Mouse (Mus musculus): Measurements from ENCODE around the gene Gm5134.

Gene Gm5134

GRCm38 (mm10) chr10:75939481-75940234 lies 14.7 kb upstream of the Gm5134 start:
- DNase-seq (ENCODE audit: low spot score): no peak

DNA sequence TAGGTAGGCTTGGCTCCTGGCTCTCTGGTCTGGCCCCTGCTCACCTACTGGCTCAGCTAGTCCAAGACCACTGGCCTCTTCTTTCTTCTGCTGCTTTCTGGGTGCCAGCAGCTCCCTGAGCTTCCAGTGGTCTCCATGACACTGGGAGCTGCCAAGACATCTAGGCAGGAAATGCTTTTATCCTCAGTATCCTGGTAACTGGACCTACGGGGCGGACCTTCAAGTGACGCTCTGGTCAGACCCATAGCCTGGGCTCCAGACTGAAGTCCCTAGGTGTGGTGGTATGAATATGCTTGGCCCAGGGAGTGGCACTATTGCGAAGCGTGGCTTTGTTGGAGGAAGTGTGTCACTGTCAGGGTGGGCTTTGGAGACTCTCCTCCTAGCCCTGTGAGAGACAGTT lies 13.8 kb upstream of the Gm5134 start, which contains the start of gene Gm867:
Gene Gm867, minus strand, starts transcription at position 153 of the 400 bp plus-strand sequence.
- DNase-seq (ENCODE audit: low spot score): no peak

DNA sequence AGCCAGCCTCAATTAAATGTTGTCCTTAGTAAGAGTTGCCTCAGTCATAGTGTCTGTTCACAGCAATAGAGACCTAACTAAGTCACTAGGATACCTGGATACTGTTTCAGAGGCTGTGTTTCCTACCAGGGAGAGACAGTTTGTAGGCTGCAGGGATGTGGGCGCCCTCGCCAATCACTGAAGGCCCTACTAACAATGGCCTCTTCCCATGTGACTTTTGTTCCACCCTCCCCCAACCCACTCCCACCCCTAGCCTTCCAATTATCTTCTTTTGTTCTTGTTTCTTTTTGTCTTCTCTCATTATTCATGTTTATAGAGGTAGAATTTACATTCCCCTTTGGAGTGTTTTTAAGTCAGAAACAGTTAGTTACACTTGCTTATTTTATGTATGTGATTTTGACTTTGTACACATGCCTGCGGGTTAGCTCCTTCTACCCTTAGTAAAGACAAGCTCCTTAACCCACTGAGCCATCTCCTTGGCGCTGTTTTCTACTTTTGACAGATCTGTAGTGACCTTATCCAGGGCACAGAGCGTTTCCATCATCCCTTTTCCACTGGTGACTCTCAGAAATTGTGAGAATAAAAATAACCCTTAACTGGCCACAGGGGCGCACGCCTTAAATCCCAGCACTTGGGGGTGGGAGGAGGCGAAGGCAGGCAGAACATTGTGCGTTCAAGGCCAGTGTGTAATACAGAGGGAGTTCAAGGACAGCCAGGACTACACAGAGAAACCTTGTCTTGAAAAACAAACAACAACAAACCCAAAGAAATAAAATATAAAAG lies 13.1 kb upstream of the Gm5134 start:
- DNase-seq (ENCODE audit: low spot score): no peak

DNA sequence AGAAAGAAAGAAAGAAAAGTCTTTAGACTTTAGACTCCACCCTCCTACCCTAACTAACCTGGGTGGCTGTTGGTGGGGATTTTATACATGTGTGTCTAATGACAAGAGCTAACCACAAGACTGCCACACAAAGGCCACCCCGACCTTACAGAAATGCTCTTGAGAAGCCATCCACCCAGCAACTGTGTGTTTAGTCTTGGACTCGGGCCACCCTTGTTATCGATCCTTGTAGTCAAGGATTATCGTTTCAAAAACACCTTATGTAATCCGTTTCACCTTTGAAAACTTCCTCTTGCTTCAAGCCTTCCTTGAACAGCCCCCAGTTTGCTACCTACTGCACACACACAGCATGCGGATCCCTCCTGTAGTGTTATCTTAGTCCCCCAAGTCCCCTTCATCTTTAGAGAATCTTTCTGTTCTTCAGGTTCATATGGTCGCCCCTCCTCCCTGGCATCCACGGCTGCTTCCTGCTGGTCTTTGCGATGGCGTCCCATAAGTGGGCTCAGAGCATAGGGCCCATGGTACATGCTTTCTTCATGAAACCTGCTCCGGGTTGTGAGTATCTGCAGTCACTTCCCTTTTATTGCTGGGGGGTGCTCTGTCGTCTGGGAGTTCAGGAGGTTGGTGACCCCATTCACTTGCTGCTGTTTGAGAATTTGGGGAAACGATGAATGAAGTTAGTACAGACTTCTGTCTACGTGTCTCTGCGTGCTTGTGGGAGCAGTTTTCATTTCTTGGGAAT lies 11.4 kb upstream of the Gm5134 start, which contains the start of gene Vpreb3:
Gene Vpreb3, plus strand, starts transcription at position 322 of the 742 bp plus-strand sequence.
- DNase-seq (ENCODE audit: low spot score): no peak

GRCm38 (mm10) chr10:75944066-75944772 lies 10.1 kb upstream of the Gm5134 start:
- no peak for DNase-seq (ENCODE audit: low spot score)

- no peak for DNase-seq (ENCODE audit: low spot score)
Measured at GRCm38 (mm10) chr10:75945213-75945612, 9.1 kb upstream of the Gm5134 start.

DNA sequence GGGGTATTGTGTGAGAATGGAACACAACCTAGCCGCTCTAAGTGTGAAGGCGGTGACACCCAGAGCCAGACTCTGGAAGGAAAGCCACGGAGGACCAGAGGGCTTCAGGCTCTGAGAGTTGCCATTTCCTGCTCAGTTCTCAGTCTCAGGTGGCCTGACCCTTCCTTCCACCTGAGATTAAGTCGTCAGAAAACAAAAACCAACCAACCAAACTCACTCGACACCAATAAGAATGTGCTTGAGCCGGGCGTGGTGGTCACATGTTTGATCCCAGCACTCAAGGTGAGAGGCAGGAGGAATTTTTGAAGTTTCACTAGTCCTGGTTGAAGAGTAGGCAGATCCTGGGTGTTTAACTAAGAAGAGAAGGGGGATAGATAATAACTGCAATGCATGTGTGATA lies 8.4 kb upstream of the Gm5134 start:
- no peak for DNase-seq (ENCODE audit: low spot score)

DNA sequence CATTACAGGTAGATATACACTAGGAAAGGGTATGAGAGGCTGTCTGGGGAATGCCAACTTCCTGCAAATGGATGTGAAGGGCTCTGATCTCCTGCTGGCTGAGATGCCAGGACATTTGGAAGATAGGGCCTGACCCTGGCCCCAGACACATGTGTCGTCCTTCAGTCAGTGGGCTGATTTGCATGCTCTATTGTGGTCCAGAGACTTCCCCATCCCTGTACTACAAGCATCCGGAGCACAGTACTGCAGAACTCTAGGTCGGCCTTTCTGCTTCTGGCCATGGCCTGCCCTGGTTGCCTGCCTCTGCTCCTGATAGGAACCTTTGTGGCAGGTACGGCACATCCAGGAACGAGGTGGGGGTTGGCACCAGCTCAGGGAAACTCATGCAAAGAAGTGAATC lies 6.2 kb upstream of the Gm5134 start:
- DNase-seq (ENCODE audit: low spot score): no peak

GRCm38 (mm10) chr10:75949053-75950045 lies 5.0 kb upstream of the Gm5134 start:
- DNase-seq (ENCODE audit: low spot score): no peak

- DNase-seq (ENCODE audit: low spot score): no peak
Measured at GRCm38 (mm10) chr10:75950791-75951210, 3.5 kb upstream of the Gm5134 start.

GRCm38 (mm10) chr10:75951424-75952050 lies 2.8 kb upstream of the Gm5134 start:
- DNase-seq (ENCODE audit: low spot score): peak; percentile 60

DNA sequence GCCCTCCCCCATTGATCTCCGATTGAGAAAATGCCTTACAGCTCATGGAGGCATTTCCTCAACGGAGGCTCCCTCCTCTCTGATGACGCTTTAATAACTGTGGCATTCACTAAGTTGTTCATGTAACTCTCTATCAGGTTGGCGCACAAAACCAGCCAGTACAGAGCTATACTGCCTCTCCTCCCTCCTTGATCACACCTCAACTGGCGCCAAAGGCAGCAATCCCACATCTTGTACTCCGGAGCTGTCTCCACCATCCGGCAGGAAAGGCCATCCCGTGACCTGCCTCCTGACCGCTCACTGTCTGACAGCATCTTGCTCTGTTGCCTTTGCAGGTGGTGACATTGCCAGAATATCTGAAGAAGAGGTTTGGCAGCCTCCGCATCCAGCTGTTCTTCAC lies 19.5 kb downstream of the Gm5134 start:
- DNase-seq (ENCODE audit: low spot score): no peak

DNA sequence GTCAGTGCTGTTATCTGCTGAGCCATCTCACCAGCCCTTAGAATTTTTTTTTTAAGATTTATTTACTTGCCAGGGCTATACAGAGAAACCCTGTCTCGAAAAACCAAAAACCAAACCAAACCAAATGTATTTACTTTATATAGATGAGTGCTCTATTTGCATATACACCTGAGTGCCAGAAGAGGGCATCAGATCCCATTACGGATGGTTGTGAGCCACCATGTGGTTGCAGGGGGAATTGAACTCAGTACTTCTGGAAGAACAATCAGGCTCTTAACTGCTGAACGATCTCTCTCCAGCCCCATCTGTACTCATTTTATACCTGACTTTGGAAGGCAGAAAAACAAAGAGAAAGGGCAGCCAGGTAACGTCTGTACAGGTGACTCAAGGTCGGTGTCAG lies 20.9 kb downstream of the Gm5134 start:
- peak; percentile 60 for DNase-seq (ENCODE audit: low spot score)

DNA sequence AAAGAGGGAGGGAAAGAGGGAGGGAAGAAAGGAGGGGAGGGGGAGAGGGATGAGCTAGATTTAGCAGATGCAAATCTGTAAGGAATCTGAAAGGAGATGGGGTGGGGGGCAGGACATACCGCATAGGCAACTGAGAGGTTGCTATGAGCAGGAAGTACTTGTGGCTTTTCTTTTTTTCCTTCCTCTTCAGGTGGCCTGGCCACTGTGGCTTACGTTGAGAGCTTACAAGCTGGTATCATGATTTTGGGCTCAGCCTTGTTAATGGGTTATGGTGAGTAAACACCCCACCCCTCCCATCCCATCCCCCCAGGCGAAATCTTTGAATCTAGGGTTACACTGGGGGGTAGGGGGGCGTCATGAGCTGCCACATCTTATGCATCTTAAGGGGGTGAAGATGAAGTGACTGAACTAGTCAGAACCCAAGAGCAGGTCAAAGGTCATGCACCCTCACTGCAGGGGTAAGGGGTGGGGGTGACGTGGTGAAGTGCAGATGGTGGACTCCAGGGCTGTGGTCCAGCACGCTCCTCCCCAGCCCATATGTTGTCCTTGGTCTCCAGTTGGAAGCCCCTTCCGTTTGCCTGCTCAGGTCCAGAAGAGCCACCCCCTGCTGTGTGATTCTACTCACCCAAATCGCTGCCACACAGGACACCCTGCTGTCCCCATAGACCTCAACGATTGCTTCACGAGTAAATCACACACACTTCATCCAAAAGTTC lies 24.0 kb downstream of the Gm5134 start:
- no peak for DNase-seq (ENCODE audit: low spot score)

DNA sequence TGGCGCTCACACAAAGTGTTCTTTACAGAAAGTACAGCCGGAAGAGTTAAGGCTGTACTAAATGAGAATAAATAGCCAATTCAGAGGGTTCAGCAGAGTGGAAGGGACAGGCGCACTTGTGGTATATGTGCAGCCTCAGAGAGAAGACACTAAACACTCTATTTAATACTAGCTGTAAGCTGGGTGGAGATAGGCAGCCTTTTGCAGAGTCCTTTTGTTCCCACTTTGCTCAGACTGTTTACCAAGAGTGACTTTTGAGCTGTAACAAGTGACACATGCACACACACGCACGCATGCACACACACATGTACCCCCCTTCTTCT lies 24.5 kb downstream of the Gm5134 start:
- DNase-seq (ENCODE audit: low spot score): no peak

DNA sequence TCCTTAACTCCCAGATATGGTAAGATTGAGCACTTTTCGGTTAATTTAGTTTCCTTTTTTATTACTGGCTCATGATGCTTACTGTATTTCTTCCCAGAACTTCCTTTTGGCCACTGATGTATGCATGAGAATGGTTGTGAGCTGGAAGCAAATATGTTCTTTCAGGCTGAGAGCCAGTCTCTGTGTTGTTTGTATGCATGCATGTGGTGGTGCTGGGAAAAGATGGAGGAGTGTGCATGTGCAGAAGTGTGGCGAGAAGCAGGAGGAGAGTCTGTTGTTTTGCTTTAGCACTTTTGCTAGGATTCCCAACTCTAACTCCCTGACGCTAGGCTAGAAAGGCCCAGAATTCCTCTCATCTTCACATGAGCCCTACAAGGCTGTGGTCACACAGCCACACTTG lies 25.1 kb downstream of the Gm5134 start:
- no peak for DNase-seq (ENCODE audit: low spot score)

GRCm38 (mm10) chr10:75990430-75991042 lies 36.2 kb downstream of the Gm5134 start:
- DNase-seq (ENCODE audit: low spot score): no peak

- no peak for DNase-seq (ENCODE audit: low spot score)
Measured at GRCm38 (mm10) chr10:75993616-75994240, 39.4 kb downstream of the Gm5134 start.

Data from T-cell, adult 2 months (primary cell).